Mouse (Mus musculus) MEL (cell line): ENCODE data around the gene N4bp1. TPM values are rescaled to one million over a fixed set of nuclear protein-coding genes. Genes with fewer than 3 reads are reported as not detected.

Experiments used
- DNase-seq: peaks from one replicate; pipeline ENCODE4 v3.0.0; 2011; ENCODE audit warnings: low read depth, low spot score
- H3K27ac ChIP-seq: 2 replicates; pipeline ENCODE4 v1.5.1; 2012; ENCODE audit warnings: low read depth, mild to moderate bottlenecking, control low read depth, low read length, moderate library complexity; ENCODE audit not compliant: control insufficient read depth
- H3K27me3 ChIP-seq, 2 experiments: fragments of 150-350 bp in 1 of 2; sonication (generic) in 1 of 2; 2 replicates each; pipeline ENCODE4 v1.6.1; 2012; ENCODE audit warnings: low read length in 2 of 2, mild to moderate bottlenecking in 2 of 2, improper control_type of control experiment in 1 of 2, moderate library complexity in 1 of 2; ENCODE audit not compliant: insufficient read depth in 2 of 2, control insufficient read depth in 1 of 2
- H3K36me3 ChIP-seq, 2 experiments: 2 replicates each; pipeline ENCODE4 v1.6.1; 2012 to 2014; ENCODE audit warnings: low read length in 2 of 2, improper control_type of control experiment in 1 of 2, inconsistent platforms in 1 of 2, mild to moderate bottlenecking in 1 of 2; ENCODE audit not compliant: insufficient read depth in 2 of 2, control insufficient read depth in 1 of 2
- H3K4me1 ChIP-seq, 2 experiments: fragments of 150-350 bp in 1 of 2; sonication (generic) in 1 of 2; 2 replicates each; pipeline ENCODE4 v1.6.1; 2012; ENCODE audit warnings: low read length in 2 of 2, improper control_type of control experiment in 1 of 2, mild to moderate bottlenecking in 1 of 2; ENCODE audit not compliant: insufficient read depth in 2 of 2, control insufficient read depth in 1 of 2
- H3K4me3 ChIP-seq, 2 experiments: fragments of 150-350 bp in 1 of 2; sonication (generic) in 1 of 2; 2 replicates each; pipeline ENCODE4 v1.5.1; 2012; ENCODE audit warnings: low read depth in 2 of 2, low read length in 2 of 2, mild to moderate bottlenecking in 2 of 2, moderate library complexity in 2 of 2, control low read depth in 1 of 2, improper control_type of control experiment in 1 of 2; ENCODE audit not compliant: control insufficient read depth in 1 of 2, insufficient read depth in 1 of 2
- H3K79me2 ChIP-seq: 2 replicates; pipeline ENCODE4 v1.6.1; 2012; ENCODE audit warnings: mild to moderate bottlenecking, low read length, moderate library complexity; ENCODE audit not compliant: control insufficient read depth, poor library complexity, insufficient read depth
- H3K9ac ChIP-seq: 2 replicates; pipeline ENCODE4 v1.6.1; 2012; ENCODE audit warnings: low read depth, mild to moderate bottlenecking, control low read depth, low read length, moderate library complexity; ENCODE audit not compliant: control insufficient read depth, poor library complexity, severe bottlenecking
- H3K9me3 ChIP-seq: fragments of 150-350 bp; sonication (generic); replicated peaks from 2 replicates; pipeline ENCODE4 v1.6.1; 2012; ENCODE audit warnings: mild to moderate bottlenecking, low read length, improper control_type of control experiment, moderate library complexity; ENCODE audit not compliant: insufficient read depth
- BHLHE40 ChIP-seq: IDR thresholded peaks from 2 replicates; pipeline ENCODE4 v1.6.1; 2012; ENCODE audit warnings: low read depth, mild to moderate bottlenecking, inconsistent platforms, low read length, improper control_type of control experiment, borderline replicate concordance
- CHD1 ChIP-seq: IDR thresholded peaks from 2 replicates; pipeline ENCODE4 v1.6.1; 2012; ENCODE audit warnings: low read depth, mild to moderate bottlenecking, inconsistent platforms, low read length, improper control_type of control experiment
- CHD2 ChIP-seq: IDR thresholded peaks from 2 replicates; pipeline ENCODE4 v1.6.1; 2011; ENCODE audit warnings: low read length, improper control_type of control experiment
- CTCF ChIP-seq, 3 experiments: IDR thresholded peaks in 2 of 3; conservative IDR thresholded peaks in 1 of 3; 2 replicates each; pipeline ENCODE4 v1.5.1; 2011 to 2012; ENCODE audit warnings: low read length in 3 of 3, low read depth in 2 of 3, mild to moderate bottlenecking in 2 of 3, improper control_type of control experiment in 1 of 3, inconsistent platforms in 1 of 3, mixed read lengths in 1 of 3, moderate library complexity in 1 of 3; ENCODE audit not compliant: control insufficient read depth in 1 of 3, insufficient read depth in 1 of 3, poor library complexity in 1 of 3, severe bottlenecking in 1 of 3
- E2F4 ChIP-seq: IDR thresholded peaks from 2 replicates; pipeline ENCODE4 v1.6.1; 2011; ENCODE audit warnings: low read depth, low read length, improper control_type of control experiment, borderline replicate concordance
- EP300 ChIP-seq, 2 experiments: IDR thresholded peaks; 2 replicates each; pipeline ENCODE4 v1.6.1; 2011; ENCODE audit warnings: improper control_type of control experiment in 2 of 2, low read length in 2 of 2, low read depth in 1 of 2, mild to moderate bottlenecking in 1 of 2
- ETS1 ChIP-seq: IDR thresholded peaks from 2 replicates; pipeline ENCODE4 v1.6.1; 2012; ENCODE audit warnings: low read depth, mild to moderate bottlenecking, inconsistent platforms, low read length, improper control_type of control experiment, moderate library complexity
- GABPA ChIP-seq: IDR thresholded peaks from 2 replicates; pipeline ENCODE4 v1.6.1; 2012; ENCODE audit warnings: low read depth, mild to moderate bottlenecking, inconsistent platforms, low read length, improper control_type of control experiment, moderate library complexity
- HCFC1 ChIP-seq: IDR thresholded peaks from 2 replicates; pipeline ENCODE4 v1.6.1; 2012; ENCODE audit warnings: low read depth, mild to moderate bottlenecking, inconsistent platforms, low read length, improper control_type of control experiment, moderate library complexity
- JUND ChIP-seq: IDR thresholded peaks from 2 replicates; pipeline ENCODE4 v1.6.1; 2011; ENCODE audit warnings: low read depth, mild to moderate bottlenecking, improper control_type of control experiment, low read length
- MAFK ChIP-seq: IDR thresholded peaks from 2 replicates; pipeline ENCODE4 v1.6.1; 2011; ENCODE audit warnings: low read depth, mild to moderate bottlenecking, low read length, improper control_type of control experiment, borderline replicate concordance
- MAX ChIP-seq: IDR thresholded peaks from 2 replicates; pipeline ENCODE4 v1.6.1; 2011; ENCODE audit warnings: low read length, improper control_type of control experiment
- MAZ ChIP-seq: IDR thresholded peaks from 2 replicates; pipeline ENCODE4 v1.6.1; 2012; ENCODE audit warnings: low read depth, mild to moderate bottlenecking, inconsistent platforms, low read length, improper control_type of control experiment
- MYB ChIP-seq: IDR thresholded peaks from 2 replicates; pipeline ENCODE4 v1.6.1; 2011; ENCODE audit warnings: mild to moderate bottlenecking, low read depth, low read length, improper control_type of control experiment
- MYC ChIP-seq: IDR thresholded peaks from 2 replicates; pipeline ENCODE4 v1.6.1; 2011; ENCODE audit warnings: low read depth, mild to moderate bottlenecking, low read length, improper control_type of control experiment, moderate library complexity
- NELFE ChIP-seq: IDR thresholded peaks from 2 replicates; pipeline ENCODE4 v1.6.1; 2011; ENCODE audit warnings: low read depth, low read length, improper control_type of control experiment
- NRF1 ChIP-seq: IDR thresholded peaks from 2 replicates; pipeline ENCODE4 v1.6.1; 2014; ENCODE audit warnings: low read depth, mild to moderate bottlenecking, inconsistent platforms, low read length, improper control_type of control experiment, moderate library complexity; ENCODE audit not compliant: poor library complexity, insufficient read depth, severe bottlenecking
- POLR2A ChIP-seq, 2 experiments: IDR thresholded peaks; 2 replicates each; pipeline ENCODE4 v1.6.1; 2011 to 2012; ENCODE audit warnings: low read length in 2 of 2, mild to moderate bottlenecking in 2 of 2, control low read depth in 1 of 2, improper control_type of control experiment in 1 of 2, low read depth in 1 of 2, moderate library complexity in 1 of 2; ENCODE audit not compliant: control insufficient read depth in 1 of 2, insufficient read depth in 1 of 2, poor library complexity in 1 of 2
- RCOR1 ChIP-seq: IDR thresholded peaks from 2 replicates; pipeline ENCODE4 v1.6.1; 2012; ENCODE audit warnings: low read depth, mild to moderate bottlenecking, inconsistent platforms, low read length, improper control_type of control experiment
- SMC3 ChIP-seq: IDR thresholded peaks from 2 replicates; pipeline ENCODE4 v1.6.1; 2011; ENCODE audit warnings: low read depth, low read length, improper control_type of control experiment
- TAL1 ChIP-seq: IDR thresholded peaks from 2 replicates; pipeline ENCODE4 v1.6.1; 2012; ENCODE audit warnings: mild to moderate bottlenecking, inconsistent platforms, low read length, moderate library complexity, mixed read lengths
- USF1 ChIP-seq: IDR thresholded peaks from 2 replicates; pipeline ENCODE4 v1.6.1; 2014; ENCODE audit warnings: low read depth, mild to moderate bottlenecking, inconsistent platforms, low read length, improper control_type of control experiment, moderate library complexity
- USF2 ChIP-seq, 2 experiments: IDR thresholded peaks; 2 replicates each; pipeline ENCODE4 v1.6.1; 2011 to 2012; ENCODE audit warnings: improper control_type of control experiment in 2 of 2, low read length in 2 of 2, borderline replicate concordance in 1 of 2, inconsistent platforms in 1 of 2, low read depth in 1 of 2, mild to moderate bottlenecking in 1 of 2; ENCODE audit not compliant: insufficient read depth in 1 of 2
- ZC3H11A ChIP-seq: IDR thresholded peaks from 2 replicates; pipeline ENCODE4 v1.6.1; 2012; ENCODE audit warnings: low read depth, mild to moderate bottlenecking, inconsistent platforms, low read length, improper control_type of control experiment
- ZKSCAN1 ChIP-seq: IDR thresholded peaks from 2 replicates; pipeline ENCODE4 v1.6.1; 2012; ENCODE audit warnings: low read depth, mild to moderate bottlenecking, inconsistent platforms, low read length, improper control_type of control experiment, moderate library complexity
- ZMIZ1 ChIP-seq: IDR thresholded peaks from 2 replicates; pipeline ENCODE4 v1.6.1; 2012; ENCODE audit warnings: low read depth, mild to moderate bottlenecking, inconsistent platforms, low read length, improper control_type of control experiment, moderate library complexity
- ZNF384 ChIP-seq: IDR thresholded peaks from 2 replicates; pipeline ENCODE4 v1.6.1; 2012; ENCODE audit warnings: low read depth, mild to moderate bottlenecking, inconsistent platforms, low read length, improper control_type of control experiment
- polyA plus RNA-seq, 2 experiments: library from polyadenylated mRNA; stranded (reverse) in 1 of 2; unstranded in 1 of 2; fragments of >175 nt in 1 of 2; fragments of >200 nt in 1 of 2; gene quantifications; 2 replicates each; pipeline versions ENCODE4 v1.2.1 to v1.2.4; 2012; ENCODE audit warnings: low replicate concordance in 2 of 2, low read depth in 1 of 2; ENCODE audit not compliant: insufficient read length in 2 of 2, insufficient read depth in 1 of 2, missing spikeins in 1 of 2
- total RNA-seq: library from RNA; depleted of rRNA; stranded (reverse); fragments of 300-350 nt; gene quantifications from 2 replicates; pipeline ENCODE4 v1.2.3, GENCODE M21; 2012

N4bp1 gene
- total and polyA plus RNA-seq, 3 experiments: 13.4 to 24.0 TPM; not detected in 1

DNA sequence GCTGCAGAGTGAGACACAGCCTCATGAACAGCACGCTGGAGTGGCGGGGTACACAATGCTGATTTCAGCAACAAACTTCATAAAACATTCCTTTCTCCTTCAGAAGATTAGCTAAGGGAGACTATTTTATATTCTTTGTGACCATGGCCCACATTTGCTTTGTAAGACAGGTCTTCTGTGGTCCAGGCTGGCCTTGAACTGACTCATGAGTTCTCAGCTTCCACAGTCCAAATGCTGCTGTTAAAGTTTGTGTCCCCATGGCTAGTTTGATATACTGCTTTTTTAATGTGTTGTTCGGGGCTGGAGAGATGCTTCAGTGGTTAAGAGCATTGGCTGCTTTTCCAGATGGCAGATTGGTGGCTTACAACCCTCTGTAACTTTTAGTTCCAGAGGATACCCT lies 17.0 kb downstream of the N4bp1 start:
- Histone ChIP-seq H3K79me2 (peaks cover 46% of the 10 kb centered on the region), H3K4me3 (no peak overlapping the region), H3K27me3 (no peaks in the 10 kb centered on the region), H3K9me3 (no peaks in the 10 kb centered on the region), H3K36me3 (peaks cover 0 to 27% of the 10 kb centered on the region in 2 experiments), H3K4me1 (peaks cover 11 to 14% of the 10 kb centered on the region in 2 experiments), H3K27ac (no peak overlapping the region), H3K9ac (no peak overlapping the region)
- no peak for TF ChIP-seq HCFC1
- no peak for TF ChIP-seq MYB
- no peak for TF ChIP-seq CHD2
- TF ChIP-seq ETS1: no peak
- no peak for TF ChIP-seq MAX
- no peak for TF ChIP-seq CTCF (IDR thresholded peaks at IDR 0.05 in 2 of 3, conservative IDR thresholded peaks at IDR 0.05 in 1 of 3; ENCODE audit: control insufficient read depth in 1 of 3, insufficient read depth in 1 of 3, low read depth in 2 of 3, low read length in 3 of 3, poor library complexity in 1 of 3, severe bottlenecking in 1 of 3)
- no peak for TF ChIP-seq POLR2A (IDR thresholded peaks at IDR 0.05; ENCODE audit: control insufficient read depth in 1 of 2, insufficient read depth in 1 of 2, low read depth in 1 of 2, low read length in 2 of 2, poor library complexity in 1 of 2)
- no peak for TF ChIP-seq USF2 (IDR thresholded peaks at IDR 0.05; ENCODE audit: borderline replicate concordance in 1 of 2, insufficient read depth in 1 of 2, low read depth in 1 of 2, low read length in 2 of 2)
- no peak for TF ChIP-seq NELFE
- TF ChIP-seq ZC3H11A: no peak
- no peak for DNase-seq

DNA sequence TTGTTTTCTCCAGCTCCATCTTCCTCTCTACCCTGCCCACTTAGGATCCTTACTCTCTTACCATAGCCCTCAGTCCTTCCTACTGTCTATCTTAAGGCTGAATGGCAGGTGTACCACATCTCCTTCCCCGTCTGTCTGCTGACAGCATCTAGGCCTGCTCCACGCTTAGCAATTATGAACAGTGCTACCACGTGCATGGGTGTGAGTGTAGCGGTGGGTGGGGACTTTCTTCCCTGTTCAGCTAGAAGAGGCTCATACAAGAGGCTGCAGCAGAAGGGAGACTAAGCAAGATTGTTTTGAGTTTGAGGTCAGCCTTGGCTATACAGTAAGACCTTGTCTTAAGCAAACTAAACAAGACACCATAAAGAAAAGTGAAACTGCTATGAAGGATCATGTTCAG lies 20.3 kb downstream of the N4bp1 start:
- Histone ChIP-seq H3K79me2 (peaks cover 29% of the 10 kb centered on the region), H3K4me3 (no peak overlapping the region), H3K27me3 (no peaks in the 10 kb centered on the region), H3K9me3 (no peaks in the 10 kb centered on the region), H3K4me1 (peaks cover 0 to under 1% of the 10 kb centered on the region in 2 experiments; a peak in 2 of 4 replicates), H3K27ac (no peak overlapping the region), H3K36me3 (peaks cover 0 to 7% of the 10 kb centered on the region in 2 experiments; a peak in 2 of 4 replicates), H3K9ac (no peak overlapping the region)
- TF ChIP-seq EP300 (IDR thresholded peaks at IDR 0.05; ENCODE audit: low read depth in 1 of 2, low read length in 2 of 2) (no peak), SMC3 (no peak), MAX (no peak), ZKSCAN1 (no peak), MYC (no peak), E2F4 (no peak), CHD1 (no peak), ZNF384 (no peak), JUND (no peak), TAL1 (no peak), USF1 (no peak), MAZ (no peak), USF2 (IDR thresholded peaks at IDR 0.05; ENCODE audit: borderline replicate concordance in 1 of 2, insufficient read depth in 1 of 2, low read depth in 1 of 2, low read length in 2 of 2) (no peak), NRF1 (no peak), ZC3H11A (no peak), BHLHE40 (no peak), MAFK (no peak), RCOR1 (no peak), ZMIZ1 (no peak), GABPA (no peak)
- DNase-seq: no peak
